Mouse (Mus musculus): ENCODE results near the gene Crhbp.

Gene Crhbp

DNA sequence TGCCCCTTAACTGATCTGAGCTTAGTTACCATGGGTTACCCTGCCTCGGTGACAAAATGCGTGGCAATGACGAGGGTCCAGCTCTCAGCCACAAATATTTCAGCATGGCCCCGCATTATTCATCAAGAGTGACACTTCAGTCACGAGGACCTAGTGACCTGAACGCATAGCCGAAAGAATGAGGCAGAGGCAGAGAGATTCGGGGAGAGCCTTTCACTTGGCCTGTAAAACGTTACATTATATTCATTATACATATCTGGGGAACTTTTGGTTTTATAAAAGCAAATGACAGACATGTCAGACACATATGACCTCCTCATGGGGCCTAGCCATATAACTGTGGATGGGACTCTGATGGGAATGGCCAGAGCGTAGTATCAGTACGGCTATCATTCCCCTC lies at the start of gene Crhbp:
Gene Crhbp (minus strand): TSS at position 101 of the 400 bp plus-strand sequence.
- 84% methylated on average over 11 of the region's 11 CpGs for WGBS

DNA sequence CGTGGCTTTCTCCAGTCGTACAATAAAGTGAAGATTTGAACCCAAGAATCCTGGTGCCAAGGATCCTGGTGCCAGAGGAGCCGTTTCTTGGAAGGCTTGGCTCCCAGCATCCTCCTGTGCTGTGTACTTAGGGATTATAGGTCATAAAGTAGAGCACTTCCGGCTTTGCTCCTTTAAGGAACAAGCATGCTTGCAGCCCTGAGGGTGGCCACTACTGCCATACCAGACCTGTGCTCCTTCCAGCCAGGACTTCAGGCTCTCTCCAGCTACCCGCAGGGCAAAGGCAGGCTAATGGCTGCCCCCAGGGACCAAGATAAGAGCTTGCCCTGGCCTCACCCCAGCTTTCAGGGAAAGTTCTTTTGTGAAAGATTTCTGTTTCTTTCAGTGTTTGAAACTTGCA lies 48.6 kb upstream of the Crhbp start:
- 65% methylated on average over 5 of the region's 5 CpGs for WGBS

DNA sequence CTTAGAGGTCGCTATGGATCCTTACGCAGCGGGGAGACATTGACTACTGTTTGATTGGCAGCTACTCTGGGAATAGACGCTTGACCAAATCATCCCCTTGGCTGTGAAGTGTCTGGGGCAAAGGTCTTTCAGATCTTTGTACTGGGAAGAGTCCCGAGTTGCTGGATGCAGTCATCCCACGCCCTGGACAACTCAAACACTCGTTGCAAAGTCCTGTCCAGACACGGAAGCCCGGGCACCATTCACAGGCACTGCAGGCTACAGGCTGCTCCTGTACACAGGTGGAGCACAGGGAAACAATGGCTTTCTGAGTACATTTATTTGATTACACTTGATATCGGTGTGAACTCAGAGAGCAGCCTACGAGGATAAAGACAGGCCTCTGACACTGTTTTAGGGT lies 46.6 kb upstream of the Crhbp start:
- WGBS = 88% methylated on average over 11 of the region's 11 CpGs

DNA sequence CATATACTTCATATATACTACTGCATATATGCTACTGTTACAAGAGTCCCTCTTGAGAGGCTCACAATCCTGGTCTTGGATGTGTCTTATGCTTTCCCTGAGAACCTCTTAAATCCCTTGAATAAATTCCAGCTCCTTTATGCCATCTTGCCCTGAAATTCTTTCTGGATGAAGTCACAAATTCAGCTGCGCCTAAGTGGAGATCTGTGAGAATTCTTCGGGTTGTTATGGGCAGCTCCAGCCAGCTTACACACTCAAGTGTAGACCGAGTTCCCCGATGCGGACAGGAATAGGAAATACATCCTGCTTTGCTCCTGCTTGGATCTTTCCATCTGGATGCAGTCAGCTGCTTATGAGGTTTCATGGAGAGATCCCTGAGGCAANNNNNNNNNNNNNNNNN lies 39.9 kb upstream of the Crhbp start:
- 38% methylated on average over 5 of the region's 5 CpGs for WGBS

DNA sequence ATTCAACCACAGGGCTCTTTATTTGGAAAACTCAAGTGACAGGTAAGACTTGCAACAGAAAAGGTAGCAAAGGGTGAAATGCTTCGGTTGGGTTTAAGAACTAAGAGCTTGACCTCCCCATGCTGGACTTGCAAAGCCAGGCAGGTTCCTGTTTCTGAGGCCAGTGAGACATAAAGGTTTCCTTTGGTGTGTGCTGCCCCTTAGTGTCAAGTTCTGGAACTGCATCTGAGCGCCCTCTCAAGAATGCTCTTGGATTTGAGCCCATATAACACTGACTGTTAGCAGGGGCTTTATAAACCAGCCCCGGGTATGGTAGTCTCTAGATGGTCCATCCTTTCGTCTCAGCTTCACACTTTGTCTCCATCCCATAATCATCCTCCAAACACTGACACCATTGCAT lies 36.7 kb upstream of the Crhbp start:
- 10% methylated on average over 4 of the region's 4 CpGs for WGBS

DNA sequence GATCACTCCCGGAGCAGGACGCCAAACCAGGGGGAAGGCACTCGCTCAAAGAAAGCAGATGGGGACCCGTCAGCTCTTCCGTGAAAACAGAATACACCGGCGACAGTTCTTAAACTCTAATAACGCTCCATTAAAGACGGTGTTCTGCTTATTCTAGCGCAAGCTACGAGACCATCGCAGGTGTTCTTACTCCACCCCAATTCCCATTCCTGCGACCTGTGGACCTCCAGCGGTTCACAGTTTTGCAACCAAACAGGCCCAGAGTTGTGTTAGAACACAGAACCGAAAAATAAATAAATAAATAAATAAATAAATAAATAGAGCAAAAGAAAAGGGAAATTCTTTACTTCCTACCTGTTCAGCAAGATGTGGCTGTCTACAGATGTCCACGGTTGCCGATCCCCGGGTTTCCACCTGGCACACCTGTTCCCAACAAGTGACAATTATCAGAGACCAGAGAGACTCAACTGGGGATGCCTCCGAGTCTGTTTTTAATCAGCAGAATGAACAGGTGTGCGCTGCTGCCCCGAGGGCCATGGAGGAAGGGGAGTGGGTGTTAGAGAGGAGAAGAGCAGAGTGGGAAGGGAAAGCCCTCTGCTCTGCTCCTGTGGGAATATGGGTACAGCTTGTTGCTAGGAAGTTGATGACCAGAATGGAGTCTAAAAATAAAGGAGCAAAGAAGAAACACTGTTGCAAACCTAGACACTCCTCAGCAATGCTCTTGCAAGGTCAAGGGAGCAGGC lies 34.1 kb upstream of the Crhbp start, which contains the start of gene S100z:
Gene S100z (minus strand): TSS at position 51 of the 743 bp plus-strand sequence.
- 90% methylated on average over 21 of the region's 21 CpGs for WGBS

DNA sequence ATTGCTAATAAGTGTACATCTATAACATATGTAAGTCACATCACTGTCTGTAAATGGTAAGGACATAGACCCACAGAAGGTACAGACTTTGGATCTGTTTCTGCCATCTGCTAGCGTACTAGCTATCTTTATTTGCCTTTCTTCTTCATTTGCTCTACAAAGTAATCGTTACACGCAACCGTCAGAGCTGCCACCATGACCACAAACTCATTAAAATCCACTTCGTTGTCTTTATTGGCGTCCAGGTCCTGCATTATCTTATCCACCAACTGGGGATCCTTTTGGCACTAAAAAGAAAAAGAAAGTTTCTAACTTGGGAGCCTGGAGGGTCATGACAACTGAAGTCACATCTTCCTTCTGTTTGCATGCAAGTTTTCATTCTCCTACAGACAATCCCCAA lies 32.4 kb upstream of the Crhbp start:
- 82% methylated on average over 6 of the region's 6 CpGs for WGBS

DNA sequence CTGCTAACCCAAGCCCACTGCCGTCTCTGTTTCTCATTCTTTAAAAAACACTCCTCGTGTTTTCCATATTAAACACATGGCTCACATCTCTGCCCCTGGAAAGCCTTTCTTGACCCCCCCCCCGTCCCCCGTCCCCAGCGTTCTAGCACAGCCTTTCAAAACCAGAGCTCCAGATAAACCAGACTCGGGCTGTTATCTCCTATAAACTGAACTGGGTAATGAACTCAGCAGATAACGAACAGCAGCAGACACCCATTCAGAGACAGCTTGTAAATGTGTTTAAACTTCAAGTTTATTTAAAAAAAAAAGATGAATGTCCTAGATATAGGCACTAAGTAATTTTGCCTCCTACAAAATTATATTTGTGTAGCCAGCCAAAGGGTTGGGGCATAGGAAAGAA lies 30.4 kb upstream of the Crhbp start:
- WGBS = 50% methylated on average over 7 of the region's 7 CpGs

DNA sequence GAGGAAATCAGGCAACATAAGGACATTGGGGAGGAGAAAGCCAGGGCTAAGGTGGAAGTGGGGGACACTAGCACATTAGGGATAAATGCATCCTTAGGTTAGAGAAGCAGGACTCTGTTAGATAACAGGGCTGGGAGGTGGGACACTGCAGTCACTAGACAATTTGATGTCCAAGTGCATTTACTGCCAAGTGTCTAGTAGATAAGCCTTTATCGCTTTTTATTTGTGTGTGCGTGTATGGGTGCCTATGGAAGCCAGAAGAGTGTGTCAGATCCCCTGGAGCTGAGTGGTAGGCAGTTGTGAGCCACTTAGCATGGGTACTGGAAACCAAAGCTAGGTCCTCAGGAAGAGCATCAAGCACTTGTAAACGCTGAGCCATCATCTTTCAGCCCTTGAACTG lies 29.6 kb upstream of the Crhbp start:
- 97% methylated on average over 3 of the region's 3 CpGs for WGBS

DNA sequence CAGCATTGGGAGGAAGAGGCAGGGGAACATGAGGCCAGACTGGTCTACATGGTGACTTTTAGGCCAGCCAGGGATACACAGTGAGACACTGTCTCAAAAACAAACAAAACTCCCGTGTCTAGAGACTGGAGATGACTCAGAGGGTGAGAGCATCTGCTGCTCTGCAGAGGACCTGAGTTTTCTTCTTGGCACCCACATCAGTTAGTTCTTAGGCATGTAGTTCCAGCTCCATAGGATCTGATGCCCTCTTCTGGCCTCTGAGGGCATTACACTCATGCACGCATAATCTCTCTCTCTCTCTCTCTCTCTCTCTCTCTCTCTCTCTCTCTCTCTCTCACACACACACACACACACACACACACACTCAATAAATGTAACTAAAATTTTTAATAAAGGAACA lies 26.2 kb upstream of the Crhbp start:
- WGBS = 56% methylated on average over 2 of the region's 2 CpGs

DNA sequence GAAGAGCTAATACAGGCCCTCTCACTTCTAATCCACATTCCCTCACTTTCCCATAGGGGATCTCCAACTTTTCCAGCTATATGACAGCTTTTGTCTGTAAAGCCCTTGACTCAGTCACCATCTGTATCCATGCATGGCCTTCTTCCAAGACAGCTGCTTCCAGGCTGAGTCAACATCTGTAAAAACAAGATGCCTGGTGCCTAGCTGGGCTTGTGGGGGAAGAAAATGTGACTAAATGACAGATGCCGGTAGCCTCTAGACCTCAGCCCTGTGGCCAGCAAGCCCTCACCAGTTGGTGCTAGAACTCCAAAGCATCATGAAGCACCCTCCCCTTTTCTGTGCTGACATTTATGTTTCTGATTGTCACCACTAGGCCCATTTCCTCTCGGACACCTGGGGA lies 6.8 kb upstream of the Crhbp start:
- WGBS = 83% methylated on average over 2 of the region's 2 CpGs

DNA sequence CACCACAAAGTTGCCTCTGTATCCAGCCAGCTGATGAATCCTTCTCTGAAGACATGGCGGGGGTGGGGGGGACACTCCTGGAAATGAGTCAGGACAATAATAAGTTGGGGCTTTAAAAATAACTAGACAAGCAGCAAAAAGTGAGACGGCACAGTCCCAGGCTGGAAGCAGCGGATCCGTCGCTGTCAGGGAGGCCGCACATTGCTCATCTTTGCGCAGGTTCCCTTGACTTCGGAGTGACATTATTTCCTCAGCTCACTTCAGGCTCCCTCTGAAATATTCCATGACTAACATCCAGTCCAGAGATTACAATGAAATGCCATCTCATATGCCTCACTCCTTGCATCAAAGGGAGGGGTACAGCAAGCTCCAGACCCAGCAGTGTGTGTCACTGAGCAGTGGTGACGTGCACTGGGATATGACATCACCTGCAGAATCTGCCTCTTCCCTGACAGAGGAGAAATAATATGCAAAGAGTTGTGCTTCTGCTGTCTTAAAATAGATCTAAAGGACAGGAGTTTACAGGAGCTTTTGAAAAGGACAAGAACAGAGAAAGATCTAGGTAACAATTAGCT lies 6.0 kb upstream of the Crhbp start:
- 83% methylated on average over 9 of the region's 9 CpGs for WGBS

DNA sequence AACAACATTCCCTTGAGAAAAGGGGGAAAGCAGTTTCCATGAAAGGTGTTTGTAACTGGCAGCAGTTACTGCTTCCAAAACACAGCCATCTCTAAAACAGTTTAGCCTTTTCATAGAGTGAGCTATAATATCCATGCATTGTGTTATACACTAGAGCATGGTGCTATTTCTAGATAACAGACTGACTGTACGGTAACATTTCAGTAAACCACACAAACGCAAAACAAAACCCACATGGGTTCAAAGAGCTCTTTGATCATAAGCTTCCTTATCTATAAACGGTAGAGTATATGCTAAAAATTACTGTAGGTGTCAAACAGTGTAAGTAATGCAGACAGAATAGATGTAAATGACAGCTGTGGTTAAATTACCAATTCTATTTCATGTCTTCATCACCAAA lies 5.0 kb upstream of the Crhbp start:
- 71% methylated on average over 3 of the region's 3 CpGs for WGBS

DNA sequence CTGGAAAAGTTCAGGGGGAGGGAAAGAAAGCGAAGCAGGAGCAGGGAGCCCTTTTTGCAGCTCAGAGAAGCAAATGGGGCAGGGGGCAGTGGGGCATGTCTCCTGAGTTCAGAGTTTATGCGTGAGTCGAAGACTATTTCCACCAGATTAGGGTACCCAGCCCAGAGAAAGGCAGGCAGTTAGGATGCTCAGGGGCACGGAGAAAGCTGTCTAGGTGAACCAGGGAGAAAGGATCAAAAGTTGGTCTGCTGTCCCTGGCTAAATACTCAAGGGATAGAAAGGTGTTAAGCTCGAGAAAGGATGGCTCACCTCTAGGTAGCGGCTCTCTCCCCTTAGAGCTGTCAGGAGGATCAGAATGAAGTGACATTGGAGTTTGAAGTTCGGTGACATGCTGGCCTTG lies 433 bp downstream of the Crhbp start:
- 53% methylated on average over 7 of the region's 7 CpGs for WGBS

DNA sequence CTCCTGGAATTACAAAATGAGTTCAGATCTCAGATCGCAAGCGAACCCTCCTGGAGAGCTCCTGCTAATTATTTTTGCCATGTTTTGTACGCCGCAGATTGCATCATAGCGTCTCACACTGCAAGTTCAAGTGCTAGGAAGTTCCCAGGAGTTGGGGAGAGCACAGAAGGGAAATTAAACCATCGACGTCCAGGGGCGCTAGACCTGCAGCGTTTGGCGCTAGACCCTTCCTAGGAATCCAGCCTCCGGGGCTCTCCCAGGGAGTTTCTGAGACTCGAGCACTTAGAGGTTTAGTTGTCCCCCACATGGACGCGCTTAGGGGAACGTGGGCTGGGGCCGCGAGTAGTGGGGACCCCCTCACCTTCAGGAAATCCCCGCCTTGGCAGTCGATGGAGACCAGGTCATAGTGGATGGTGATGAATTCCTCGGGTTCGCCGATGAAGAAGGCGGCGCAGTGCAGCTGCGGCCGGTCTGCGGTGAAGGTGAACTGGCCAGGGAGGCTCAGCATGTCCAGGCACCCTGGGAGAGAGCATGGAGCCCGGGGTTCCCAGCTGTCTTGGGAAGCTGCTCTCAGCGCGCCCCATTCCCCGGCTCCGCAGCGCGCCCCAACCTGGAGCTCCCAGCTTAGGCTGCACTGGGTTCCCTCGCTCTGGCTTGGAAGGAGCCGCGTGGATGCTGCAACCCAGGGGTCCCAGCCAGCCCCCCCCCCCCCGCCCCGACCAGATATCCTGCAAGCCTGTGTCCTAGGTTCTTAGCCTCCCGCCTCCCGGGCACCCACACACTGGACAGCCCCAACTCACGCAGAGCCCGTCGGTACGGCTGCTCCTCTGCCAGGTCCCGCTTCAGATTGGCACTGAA lies 1.1 kb downstream of the Crhbp start:
- WGBS = 3% methylated on average over 46 of the region's 46 CpGs

DNA sequence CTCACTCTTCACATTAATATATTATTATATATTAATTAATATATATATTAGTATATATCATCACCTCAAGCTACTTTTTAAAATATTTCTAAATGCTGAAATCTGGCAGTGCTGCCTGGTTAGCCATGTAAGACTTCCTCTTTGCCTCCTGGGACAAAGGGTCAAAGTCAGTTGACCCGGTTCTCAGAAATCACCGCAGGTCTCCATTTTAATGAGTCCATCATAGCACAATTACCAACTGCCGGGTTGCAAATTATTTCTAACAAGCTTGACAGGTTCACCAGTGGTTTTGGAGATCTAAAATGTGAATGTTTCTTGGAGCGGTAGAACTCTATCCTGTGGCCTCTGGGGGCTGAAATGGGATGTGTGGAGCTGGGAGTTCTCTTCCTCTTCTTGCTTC lies 1.8 kb downstream of the Crhbp start:
- 8% methylated on average over 4 of the region's 4 CpGs for WGBS

DNA sequence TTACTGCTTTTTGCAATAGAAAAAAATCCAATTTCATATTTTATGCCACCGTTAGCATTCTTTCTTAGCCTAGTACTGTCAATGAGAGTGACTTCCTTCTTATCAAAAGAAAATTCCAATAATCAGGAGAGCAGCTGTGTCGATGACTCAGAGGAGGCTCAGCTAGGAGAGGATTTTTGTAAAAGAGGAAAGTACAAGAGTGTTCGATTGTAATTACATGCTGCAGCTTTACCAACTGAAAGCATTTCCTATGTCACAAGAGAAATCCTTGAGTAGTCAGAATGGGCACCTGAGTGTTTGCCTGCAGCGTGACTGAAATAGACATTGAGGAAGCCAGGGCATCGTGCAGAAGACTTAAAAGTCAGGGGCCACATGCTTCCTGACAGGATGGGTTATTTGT lies 5.2 kb downstream of the Crhbp start:
- 60% methylated on average over 5 of the region's 5 CpGs for WGBS

DNA sequence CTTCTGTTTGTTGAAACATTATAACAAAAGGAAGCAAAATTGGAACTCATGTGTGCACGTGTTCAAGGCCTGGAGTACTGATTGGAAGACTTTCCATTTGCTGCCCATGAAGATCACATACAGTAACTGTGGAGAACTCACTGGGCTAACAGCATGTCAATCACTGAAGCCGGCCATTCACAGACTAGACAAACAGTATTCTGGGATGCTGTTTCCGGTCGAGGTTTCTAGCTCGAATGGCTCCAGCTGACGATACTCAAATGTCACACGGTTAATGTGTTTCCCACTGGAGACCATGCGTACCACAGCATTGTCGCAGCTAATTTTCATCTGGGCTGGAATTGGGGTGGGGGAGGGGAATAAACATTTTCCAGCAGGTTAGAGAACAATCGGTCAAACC lies 13.0 kb downstream of the Crhbp start:
- WGBS = 92% methylated on average over 10 of the region's 10 CpGs

DNA sequence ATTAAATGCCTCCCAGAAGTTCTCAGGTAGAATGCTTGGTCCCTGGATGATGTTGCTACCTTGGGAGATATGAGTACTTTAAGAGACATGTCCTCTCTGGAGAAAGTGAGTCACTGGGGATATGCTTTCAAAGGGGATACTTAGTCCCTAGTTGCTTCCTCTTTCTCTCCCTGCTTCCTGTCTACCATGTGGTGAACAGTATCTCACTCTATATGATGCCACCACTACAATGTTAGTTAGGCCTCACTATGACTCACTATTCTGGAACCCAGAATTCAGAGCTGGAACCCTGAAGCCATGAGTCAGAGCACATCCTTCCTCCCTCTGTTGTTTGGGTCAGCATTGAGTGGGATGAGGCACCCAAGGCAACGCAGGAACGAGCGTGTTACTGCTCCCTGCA lies 17.2 kb downstream of the Crhbp start:
- WGBS = 55% methylated on average over 3 of the region's 3 CpGs

DNA sequence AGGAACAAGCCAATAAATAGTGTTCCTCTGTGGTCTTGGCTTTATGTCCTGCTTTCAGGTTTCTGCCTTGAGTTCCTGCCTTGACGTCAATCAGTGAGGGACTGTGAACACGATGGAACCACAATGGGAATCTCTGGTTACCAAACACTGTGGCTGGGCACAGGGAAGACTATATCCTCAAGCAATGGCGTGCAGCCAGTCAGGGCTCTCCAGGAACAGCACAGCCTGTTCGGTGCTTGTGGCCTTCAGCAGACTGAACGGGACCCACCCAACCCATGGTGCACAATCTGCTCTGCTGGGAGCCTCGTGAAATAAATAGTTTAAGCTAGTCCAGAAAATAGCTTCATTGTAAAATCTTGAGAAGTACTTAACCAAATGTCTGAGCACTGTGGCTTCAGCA lies 18.3 kb downstream of the Crhbp start:
- WGBS = 78% methylated on average over 6 of the region's 6 CpGs

DNA sequence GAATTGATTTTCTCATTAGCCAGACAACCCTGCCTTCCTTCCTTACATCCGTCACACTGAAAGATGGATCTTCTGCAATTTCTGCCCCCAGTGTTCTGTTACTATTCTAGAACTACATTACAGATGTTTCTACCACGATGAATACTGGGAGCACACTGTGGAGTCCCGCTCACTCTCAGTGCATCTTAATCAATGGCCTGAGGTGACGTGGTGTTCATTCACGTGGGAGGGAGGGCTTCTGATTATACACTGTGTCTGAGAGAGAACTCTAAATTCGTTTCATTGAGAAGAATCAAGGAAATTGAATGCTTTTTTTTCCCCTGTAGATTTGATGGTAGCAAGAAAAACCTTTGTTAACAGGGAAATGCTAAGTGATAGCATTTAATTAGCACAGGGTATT lies 19.2 kb downstream of the Crhbp start:
- WGBS = 20% methylated on average over 6 of the region's 6 CpGs

DNA sequence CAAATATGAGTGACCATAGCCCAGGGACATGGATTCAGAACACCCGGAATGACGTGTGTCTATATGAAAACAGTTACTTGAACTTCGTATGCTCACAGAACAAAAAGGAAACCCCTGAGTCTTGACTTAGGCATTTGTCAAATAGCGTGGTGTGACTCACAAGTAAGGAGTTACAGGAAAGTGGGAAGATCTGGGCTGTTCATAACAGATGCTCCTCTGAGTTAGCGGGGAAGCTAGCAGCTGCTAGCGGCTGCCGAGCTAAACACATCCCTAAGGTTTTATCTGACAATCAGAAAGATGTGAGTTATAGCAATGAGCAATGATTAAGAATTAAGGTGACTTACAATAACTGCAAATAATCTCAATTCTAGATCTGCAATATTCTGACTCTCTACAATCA lies 19.8 kb downstream of the Crhbp start:
- WGBS = 42% methylated on average over 7 of the region's 7 CpGs

DNA sequence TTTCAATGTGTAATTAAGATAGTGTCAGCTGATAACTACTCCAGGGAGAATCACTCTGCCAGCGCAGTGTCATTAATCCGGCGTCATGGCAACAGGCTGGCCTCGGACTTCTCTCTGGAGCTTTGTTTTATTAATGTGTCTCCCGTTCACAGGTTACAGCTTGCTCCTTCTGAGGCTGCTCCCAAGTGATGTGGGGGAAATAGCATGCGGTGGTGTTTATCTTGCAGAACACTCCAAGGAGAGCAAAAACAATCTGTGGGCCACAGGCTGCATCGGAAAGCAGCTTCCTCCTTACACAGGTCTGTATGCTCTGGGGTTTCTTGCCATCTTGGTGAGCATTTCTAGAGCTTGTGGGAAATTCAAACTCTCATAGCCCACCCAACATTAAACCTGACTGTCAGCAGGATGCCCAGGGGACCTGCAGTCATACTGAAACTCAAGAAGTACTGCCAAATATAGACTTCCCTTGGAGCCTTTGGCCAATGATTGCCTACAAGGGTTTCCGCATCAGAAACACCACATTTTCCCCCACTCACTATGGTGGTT lies 25.4 kb downstream of the Crhbp start:
- WGBS = 36% methylated on average over 8 of the region's 8 CpGs
